Mouse (Mus musculus): ENCODE results near the gene Thbs3. TPM values are rescaled to one million over a fixed set of nuclear protein-coding genes. Genes with fewer than 3 reads are reported as not detected.

Thbs3 gene
- polyA plus RNA-seq (2014; fragmentation: Nextera tagmentation; extraction: Ambion mirVana): 19.2 and 19.4 TPM in 2 replicates

GRCm38 (mm10) chr3:89214681-89215411, at the start of gene Thbs3:
Gene Thbs3 (plus strand): TSS chr3:89215180.
- 1% methylated on average over 19 of the region's 19 CpGs for WGBS
- DNase-seq (ENCODE audit: low spot score) (no peak), ATAC-seq (replicated peaks; ENCODE audit: low FRiP score, low TSS enrichment, low read depth) (no peak)
- Histone ChIP-seq H3K36me3 (ENCODE audit: control insufficient read depth, insufficient read depth, low read length) (peaks cover 12% of the 10 kb centered on the region), H3K27me3 (replicated peaks; ENCODE audit: control insufficient read depth, insufficient read depth, low read length) (no peaks in the 10 kb centered on the region), H3K4me1 (replicated peaks; ENCODE audit: control insufficient read depth, insufficient read depth, low read length) (peaks cover 21% of the 10 kb centered on the region), H3K27ac (ENCODE audit: low read depth) (peak within 1 kb of the TSS; percentile 99), H3K4me2 (ENCODE audit: low read length) (peak within 1 kb of the TSS; percentile 81), H3K4me3 (ENCODE audit: low read depth, low read length) (peak within 1 kb of the TSS; percentile 95), H3K9ac (ENCODE audit: low read length) (peak within 1 kb of the TSS; percentile 85), H3K9me3 (ENCODE audit: control insufficient read depth, low read length) (no peaks in the 10 kb centered on the region)

- ATAC-seq (replicated peaks; ENCODE audit: low FRiP score, low TSS enrichment, low read depth) (no peak), DNase-seq (ENCODE audit: low spot score) (no peak)
- Histone ChIP-seq H3K27me3 (replicated peaks; ENCODE audit: control insufficient read depth, insufficient read depth, low read length) (no peaks in the 10 kb centered on the region), H3K9ac (ENCODE audit: low read length) (peak overlapping the region; percentile 96), H3K36me3 (ENCODE audit: control insufficient read depth, insufficient read depth, low read length) (peaks cover 37% of the 10 kb centered on the region), H3K4me3 (ENCODE audit: low read depth, low read length) (peak overlapping the region; percentile 90), H3K4me1 (replicated peaks; ENCODE audit: control insufficient read depth, insufficient read depth, low read length) (peaks cover 16% of the 10 kb centered on the region), H3K4me2 (ENCODE audit: low read length) (peak overlapping the region; percentile 92), H3K27ac (ENCODE audit: low read depth) (peak overlapping the region; percentile 93), H3K9me3 (ENCODE audit: control insufficient read depth, low read length) (no peaks in the 10 kb centered on the region)
- WGBS: 22% methylated on average over 12 of the region's 12 CpGs
Measured at GRCm38 (mm10) chr3:89165268-89165870, 49.6 kb upstream of the Thbs3 start.

DNA sequence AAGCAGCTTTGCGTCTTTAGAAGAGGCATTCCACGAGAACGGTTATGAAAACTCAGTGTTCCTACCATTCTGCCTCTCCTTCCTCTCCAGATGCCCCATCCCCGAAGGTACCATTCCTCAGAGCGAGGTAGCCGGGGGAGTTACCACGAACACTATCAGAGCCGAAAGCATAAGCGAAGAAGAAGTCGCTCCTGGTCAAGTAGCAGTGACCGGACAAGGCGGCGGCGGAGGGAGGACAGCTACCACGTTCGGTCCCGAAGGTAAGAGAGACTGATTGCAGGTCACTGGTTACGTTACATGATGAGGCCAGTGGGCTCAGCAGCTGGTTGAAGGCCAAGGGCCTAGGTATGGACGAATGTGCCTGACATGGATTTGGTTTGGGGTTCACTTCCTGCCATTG, 48.0 kb upstream of the Thbs3 start:
- 96% methylated on average over 19 of the region's 19 CpGs for WGBS

DNA sequence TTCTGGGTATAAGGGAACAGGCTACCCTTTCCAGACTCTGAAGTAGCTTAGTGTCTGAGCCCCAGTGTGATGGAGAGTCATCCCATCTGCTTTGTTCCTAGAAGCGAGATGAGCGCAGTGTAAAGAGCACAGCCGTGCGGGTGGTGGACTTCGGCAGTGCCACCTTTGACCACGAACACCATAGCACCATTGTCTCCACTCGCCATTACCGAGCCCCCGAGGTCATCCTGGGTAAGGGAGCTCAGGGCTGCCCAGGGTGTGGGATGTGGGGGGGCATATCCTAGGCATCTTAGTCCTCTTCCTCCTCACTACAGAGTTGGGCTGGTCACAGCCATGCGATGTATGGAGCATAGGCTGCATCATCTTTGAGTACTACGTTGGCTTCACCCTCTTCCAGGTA, 40.1 kb upstream of the Thbs3 start:
- Histone ChIP-seq H3K4me2 (ENCODE audit: low read length) (no peak overlapping the region), H3K4me3 (ENCODE audit: low read depth, low read length) (no peak overlapping the region), H3K27ac (ENCODE audit: low read depth) (no peak overlapping the region), H3K9ac (ENCODE audit: low read length) (no peak overlapping the region), H3K4me1 (replicated peaks; ENCODE audit: control insufficient read depth, insufficient read depth, low read length) (peaks cover 12% of the 10 kb centered on the region), H3K27me3 (replicated peaks; ENCODE audit: control insufficient read depth, insufficient read depth, low read length) (no peaks in the 10 kb centered on the region), H3K36me3 (ENCODE audit: control insufficient read depth, insufficient read depth, low read length) (peaks cover 77% of the 10 kb centered on the region), H3K9me3 (ENCODE audit: control insufficient read depth, low read length) (no peaks in the 10 kb centered on the region)
- ATAC-seq (replicated peaks; ENCODE audit: low FRiP score, low TSS enrichment, low read depth) (no peak), DNase-seq (ENCODE audit: low spot score) (no peak)
- WGBS: 88% methylated on average over 11 of the region's 11 CpGs

More for the DNA sequence above, 48.0 kb upstream of the Thbs3 start:
- Histone ChIP-seq H3K4me3 (ENCODE audit: low read depth, low read length) (no peak overlapping the region), H3K36me3 (ENCODE audit: control insufficient read depth, insufficient read depth, low read length) (peaks cover 52% of the 10 kb centered on the region), H3K27me3 (replicated peaks; ENCODE audit: control insufficient read depth, insufficient read depth, low read length) (no peaks in the 10 kb centered on the region), H3K4me2 (ENCODE audit: low read length) (no peak overlapping the region), H3K4me1 (replicated peaks; ENCODE audit: control insufficient read depth, insufficient read depth, low read length) (peaks cover 16% of the 10 kb centered on the region), H3K9ac (ENCODE audit: low read length) (no peak overlapping the region), H3K9me3 (ENCODE audit: control insufficient read depth, low read length) (no peaks in the 10 kb centered on the region), H3K27ac (ENCODE audit: low read depth) (no peak overlapping the region)
- ATAC-seq (replicated peaks; ENCODE audit: low FRiP score, low TSS enrichment, low read depth) (no peak), DNase-seq (ENCODE audit: low spot score) (no peak)

GRCm38 (mm10) chr3:89175544-89175943, 39.4 kb upstream of the Thbs3 start:
- DNase-seq (ENCODE audit: low spot score) (no peak), ATAC-seq (replicated peaks; ENCODE audit: low FRiP score, low TSS enrichment, low read depth) (no peak)
- H3K36me3 ChIP-seq (ENCODE audit: control insufficient read depth, insufficient read depth, low read length): peaks cover 77% of the 10 kb centered on the region
- H3K9me3 ChIP-seq (ENCODE audit: control insufficient read depth, low read length): no peaks in the 10 kb centered on the region
- WGBS: 91% methylated on average over 10 of the region's 10 CpGs
- H3K4me1 ChIP-seq (replicated peaks; ENCODE audit: control insufficient read depth, insufficient read depth, low read length): peaks cover 12% of the 10 kb centered on the region
- H3K4me3 ChIP-seq (ENCODE audit: low read depth, low read length): no peak overlapping the region
- no peak overlapping the region for H3K4me2 ChIP-seq (ENCODE audit: low read length)
- H3K9ac ChIP-seq (ENCODE audit: low read length): no peak overlapping the region
- no peak overlapping the region for H3K27ac ChIP-seq (ENCODE audit: low read depth)
- no peaks in the 10 kb centered on the region for H3K27me3 ChIP-seq (replicated peaks; ENCODE audit: control insufficient read depth, insufficient read depth, low read length)

- H3K27me3 ChIP-seq (replicated peaks; ENCODE audit: control insufficient read depth, insufficient read depth, low read length): no peaks in the 10 kb centered on the region
- peaks cover 77% of the 10 kb centered on the region for H3K36me3 ChIP-seq (ENCODE audit: control insufficient read depth, insufficient read depth, low read length)
Measured at GRCm38 (mm10) chr3:89176421-89176820, 38.6 kb upstream of the Thbs3 start.

DNA sequence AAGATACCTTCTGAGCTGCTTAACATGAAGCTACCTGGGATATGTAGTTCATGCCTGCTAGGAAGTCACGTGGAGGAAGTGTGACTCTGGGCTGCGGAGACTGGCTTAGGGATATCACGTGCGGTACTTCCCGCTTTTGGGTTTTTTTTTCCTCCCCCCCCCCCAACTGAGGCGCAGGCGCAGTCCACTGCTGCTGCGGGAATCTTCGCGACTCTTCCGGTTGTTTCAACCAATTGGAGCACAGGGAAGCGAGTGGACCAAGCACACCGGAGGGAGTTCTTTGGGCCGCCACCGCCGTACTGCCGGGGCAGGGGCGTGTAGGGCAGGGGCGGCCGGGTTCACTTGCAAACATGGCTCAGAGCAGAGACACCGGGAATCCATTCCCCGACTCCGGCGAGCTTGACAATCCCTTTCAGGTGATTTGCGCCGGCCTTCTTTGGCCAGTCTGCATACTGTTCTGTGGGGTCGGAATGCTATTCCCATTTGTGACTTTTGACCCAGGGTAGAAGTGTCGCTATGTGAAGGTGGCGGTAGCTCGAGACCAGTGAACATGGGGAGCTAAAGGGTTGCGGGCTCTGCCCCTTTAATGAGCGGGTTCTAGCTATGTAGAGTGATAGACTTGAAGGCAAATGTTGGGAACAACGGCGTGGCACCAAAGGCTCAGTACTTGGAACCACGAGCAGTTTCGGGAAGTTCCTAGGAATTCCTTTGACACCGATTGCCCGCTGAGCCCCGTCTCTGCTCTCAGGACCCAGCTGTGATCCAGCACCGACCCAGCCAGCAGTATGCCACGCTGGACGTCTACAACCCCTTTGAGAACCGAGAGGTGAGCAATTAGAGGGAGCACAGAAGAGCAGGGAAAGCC, 37.5 kb upstream of the Thbs3 start, which contains the start of gene Scamp3:
Gene Scamp3, plus strand, starts transcription at position 232 of the 865 bp plus-strand sequence.
- Histone ChIP-seq H3K27me3 (replicated peaks; ENCODE audit: control insufficient read depth, insufficient read depth, low read length) (no peaks in the 10 kb centered on the region), H3K4me3 (ENCODE audit: low read depth, low read length) (peak within 1 kb of the TSS; percentile 87), H3K9ac (ENCODE audit: low read length) (peak within 1 kb of the TSS; percentile 85), H3K9me3 (ENCODE audit: control insufficient read depth, low read length) (no peaks in the 10 kb centered on the region), H3K36me3 (ENCODE audit: control insufficient read depth, insufficient read depth, low read length) (peaks cover 73% of the 10 kb centered on the region), H3K4me2 (ENCODE audit: low read length) (peak within 1 kb of the TSS; percentile 85), H3K27ac (ENCODE audit: low read depth) (peak within 1 kb of the TSS; percentile 70; the same call in 1 of the 2 replicates), H3K4me1 (replicated peaks; ENCODE audit: control insufficient read depth, insufficient read depth, low read length) (peaks cover 12% of the 10 kb centered on the region)
- WGBS: under 1% methylated on average over 43 of the region's 43 CpGs
- peak; percentile 94 for ATAC-seq (replicated peaks; ENCODE audit: low FRiP score, low TSS enrichment, low read depth)
- DNase-seq (ENCODE audit: low spot score): peak; percentile 95

More at GRCm38 (mm10) chr3:89176421-89176820, 38.6 kb upstream of the Thbs3 start:
- 83% methylated on average over 7 of the region's 7 CpGs for WGBS
- DNase-seq (ENCODE audit: low spot score) (no peak), ATAC-seq (replicated peaks; ENCODE audit: low FRiP score, low TSS enrichment, low read depth) (no peak)
- Histone ChIP-seq H3K4me2 (ENCODE audit: low read length) (no peak overlapping the region), H3K9me3 (ENCODE audit: control insufficient read depth, low read length) (no peaks in the 10 kb centered on the region), H3K4me3 (ENCODE audit: low read depth, low read length) (no peak overlapping the region), H3K4me1 (replicated peaks; ENCODE audit: control insufficient read depth, insufficient read depth, low read length) (peaks cover 12% of the 10 kb centered on the region), H3K9ac (ENCODE audit: low read length) (no peak overlapping the region), H3K27ac (ENCODE audit: low read depth) (no peak overlapping the region)

- H3K36me3 ChIP-seq (ENCODE audit: control insufficient read depth, insufficient read depth, low read length): peaks cover 67% of the 10 kb centered on the region
- peak overlapping the region; percentile 85 for H3K9ac ChIP-seq (ENCODE audit: low read length)
- peak overlapping the region; percentile 87 for H3K4me3 ChIP-seq (ENCODE audit: low read depth, low read length)
- H3K4me1 ChIP-seq (replicated peaks; ENCODE audit: control insufficient read depth, insufficient read depth, low read length): peaks cover 12% of the 10 kb centered on the region
- ATAC-seq (replicated peaks; ENCODE audit: low FRiP score, low TSS enrichment, low read depth): no peak
- WGBS: 4% methylated on average over 6 of the region's 6 CpGs
- H3K27ac ChIP-seq (ENCODE audit: low read depth): peak overlapping the region; percentile 70; the same call in 1 of the 2 replicates
- no peaks in the 10 kb centered on the region for H3K9me3 ChIP-seq (ENCODE audit: control insufficient read depth, low read length)
- no peaks in the 10 kb centered on the region for H3K27me3 ChIP-seq (replicated peaks; ENCODE audit: control insufficient read depth, insufficient read depth, low read length)
- peak overlapping the region; percentile 85 for H3K4me2 ChIP-seq (ENCODE audit: low read length)
- DNase-seq (ENCODE audit: low spot score): no peak
Measured at GRCm38 (mm10) chr3:89178107-89178385, 36.9 kb upstream of the Thbs3 start.

Data from intestine, embryonic 14.5 days (tissue).